ENCODE assay signal across 8 mouse cellular contexts in genomic region chr3:37723061-37723521, GRCm38 (mm10). TPM values are rescaled to one million over a fixed set of nuclear protein-coding genes. Genes with fewer than 3 reads are reported as not detected.
DNase-seq lines count a peak whose midpoint lies in the region; ATAC-seq lines count a peak whose summit lies in the region.

No protein-coding gene starts in this region.

- ATAC-seq in forebrain, embryonic 14.5 days: peak; percentile 6; the same call in 1 of the 2 replicates
- no peak for ATAC-seq in megakaryocyte, adult 5-6 weeks (ENCODE audit: poor library complexity, severe bottlenecking)
- ATAC-seq in megakaryocyte progenitor cell, adult 5-6 weeks (replicated peaks; ENCODE audit: poor library complexity): no peak

- no peaks in the 10 kb centered on the region for H3K27me3 ChIP-seq in forebrain, embryonic 14.5 days (replicated peaks; ENCODE audit: control insufficient read depth, insufficient read depth, low read length)

- 9% methylated on average over 11 of the region's 11 CpGs for WGBS in forebrain, embryonic 14.5 days

- H3K9me3 ChIP-seq in forebrain, embryonic 14.5 days (replicated peaks; ENCODE audit: control insufficient read depth, low read length): no peaks in the 10 kb centered on the region

- H3K9ac ChIP-seq in forebrain, embryonic 14.5 days (ENCODE audit: low read length): peak overlapping the region; percentile 61; the same call in 1 of the 2 replicates

- DNase-seq in right cerebral cortex, adult 18-20 months: peak; percentile 18
- DNase-seq in right cerebral cortex, postnatal 25 days: no peak
- peak; percentile 53 for DNase-seq in forebrain, embryonic 14.5 days (ENCODE audit: low spot score)
- peak; percentile 72 for DNase-seq in kidney, postnatal 10 days
- peak; percentile 60 for DNase-seq in lung, postnatal 36 days
- no peak for DNase-seq in spleen, postnatal 4 days (ENCODE audit: low spot score in 2 of 2)

- H3K4me2 ChIP-seq in forebrain, embryonic 14.5 days (ENCODE audit: low read length): peak overlapping the region; percentile 81

- peaks cover 7% of the 10 kb centered on the region for H3K4me1 ChIP-seq in forebrain, embryonic 14.5 days (ENCODE audit: control insufficient read depth, insufficient read depth, low read length)

- no peak overlapping the region; the same call in 1 of the 2 replicates for H3K27ac ChIP-seq in forebrain, embryonic 14.5 days (ENCODE audit: low read depth, low read length)

- H3K4me3 ChIP-seq in forebrain, embryonic 14.5 days (ENCODE audit: low read depth, low read length): peak overlapping the region; percentile 38

- no peaks in the 10 kb centered on the region for H3K36me3 ChIP-seq in forebrain, embryonic 14.5 days (ENCODE audit: control insufficient read depth, insufficient read depth, low read length)

RNA-seq across cellular contexts. Expression of gene Gm5148, which starts 1.2 kb away (rescaled TPM):
- polyA plus RNA-seq in forebrain, embryonic 14.5 days (2014; fragmentation: Nextera tagmentation; extraction: Ambion mirVana): 7.4 and 8.8 TPM in 2 replicates
- total RNA-seq in megakaryocyte, adult 5-6 weeks (2015): 0.13 TPM in 1 of 2 replicates, not detected in the other
- 12.9 and 15.8 TPM in 2 replicates for total RNA-seq in megakaryocyte, adult 5-6 weeks (2017)
- total RNA-seq in megakaryocyte progenitor cell, adult 5-6 weeks (2015): 0.39 and 0.52 TPM in 2 replicates
- 20.9 and 25.2 TPM in 2 replicates for total RNA-seq in megakaryocyte progenitor cell, adult 5-6 weeks (2017)

Comparison
In these comparisons a context has a peak if more than half of its experiments do, and no peak if none do; other contexts are left out.
1. DNase-seq: peak in right cerebral cortex, adult 18-20 months (single experiment), forebrain, embryonic 14.5 days (single experiment), kidney, postnatal 10 days (single experiment) and lung, postnatal 36 days (single experiment); none in right cerebral cortex, postnatal 25 days (single experiment) and spleen, postnatal 4 days (0 of 2).